Mouse (Mus musculus): ENCODE measurements around the gene Clstn1.

Clstn1 gene

DNA sequence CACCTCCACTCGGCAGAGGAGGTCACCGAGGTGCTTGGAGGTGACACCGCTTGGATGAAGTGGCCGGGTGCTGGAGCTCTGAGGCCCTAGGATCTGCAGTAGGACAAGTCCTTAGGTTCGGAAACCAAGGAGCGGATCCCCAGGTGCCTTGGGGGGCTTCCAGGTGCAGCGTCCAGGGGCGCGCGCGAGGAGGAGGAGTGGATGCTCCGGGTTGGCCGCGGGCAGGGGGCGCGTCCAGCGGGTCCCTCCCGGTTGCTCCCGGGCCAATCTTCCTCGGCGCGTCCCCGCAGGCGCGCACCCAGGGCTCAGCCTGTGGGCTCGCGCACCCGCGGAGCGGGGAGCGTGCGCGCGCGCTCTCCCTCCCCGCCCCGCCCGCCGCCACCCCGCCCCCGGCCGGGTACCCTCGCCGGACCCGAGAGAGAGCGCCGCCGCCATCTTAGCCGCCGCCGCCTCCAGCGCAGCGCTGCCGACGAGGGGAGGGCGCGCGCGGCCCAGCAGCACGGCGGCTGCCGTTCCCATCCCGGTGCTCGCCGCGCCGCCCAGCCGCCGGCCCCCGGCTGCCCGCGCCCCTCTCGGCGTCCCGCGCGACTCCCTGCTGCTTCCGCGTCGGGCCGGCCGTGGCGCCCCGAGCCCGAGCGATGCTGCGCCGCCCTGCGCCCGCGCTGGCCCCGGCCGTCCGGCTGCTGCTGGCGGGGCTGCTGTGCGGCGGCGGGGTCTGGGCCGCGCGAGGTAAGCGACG lies at the start of gene Clstn1:
Gene Clstn1, plus strand, starts transcription at position 425 of the 739 bp plus-strand sequence.
- in situ Hi-C loops (cut with MboI; ENCODE audit: low pct_unique_long_range_greater_than_20kb in 1 of 2, low sequenced_read_pairs in 2 of 2, unreplicated experiment in 1 of 2) = no loop called here

DNA sequence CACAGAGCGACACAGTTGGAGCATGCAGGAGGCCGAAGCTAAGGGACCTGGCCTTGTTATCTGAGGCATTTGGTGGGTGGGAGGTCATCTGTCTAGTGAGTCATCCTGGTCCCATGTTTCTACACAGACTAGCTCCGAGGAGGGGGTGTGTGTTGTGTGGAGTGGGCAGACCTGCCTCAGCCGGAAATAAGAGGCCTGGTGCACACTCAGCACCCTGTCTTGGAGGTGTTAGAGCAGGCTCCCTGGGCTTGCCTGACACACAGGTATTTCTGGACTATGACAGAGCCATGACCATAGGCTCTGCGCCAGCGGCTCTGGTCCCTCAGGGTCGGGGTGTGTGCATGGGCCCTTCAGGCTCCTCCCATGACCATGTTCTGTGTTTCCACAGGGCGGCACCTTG lies 46.8 kb upstream of the Clstn1 start:
- in situ Hi-C loops (cut with MboI; ENCODE audit: low pct_unique_long_range_greater_than_20kb in 1 of 2, low sequenced_read_pairs in 2 of 2, unreplicated experiment in 1 of 2) = no loop called here

DNA sequence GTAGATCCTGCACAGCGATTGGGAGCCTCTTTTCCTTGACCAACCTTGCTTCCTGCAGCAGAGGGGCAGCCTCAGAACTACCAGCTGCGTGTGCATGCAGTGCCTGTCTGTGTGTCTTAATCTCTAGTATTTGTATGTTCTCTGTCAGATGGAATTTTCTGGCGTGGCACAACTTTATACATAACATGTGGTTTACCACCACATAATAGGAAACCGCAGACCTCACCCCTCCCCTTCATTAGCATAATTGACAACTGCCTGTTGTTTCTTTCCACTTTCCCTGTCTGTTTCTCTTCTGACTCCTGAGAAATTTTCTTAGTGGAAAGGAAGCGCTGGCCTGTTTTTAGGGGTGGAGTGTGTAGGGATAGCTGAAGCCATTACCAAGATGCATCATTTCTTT lies 44.3 kb upstream of the Clstn1 start:
- in situ Hi-C loops (cut with MboI; ENCODE audit: low pct_unique_long_range_greater_than_20kb in 1 of 2, low sequenced_read_pairs in 2 of 2, unreplicated experiment in 1 of 2) = loop anchor here in 1 of 2 experiments (10.0 kb wide), 1 partner anchor 397 kb away; no protein-coding TSS in a partner anchor

DNA sequence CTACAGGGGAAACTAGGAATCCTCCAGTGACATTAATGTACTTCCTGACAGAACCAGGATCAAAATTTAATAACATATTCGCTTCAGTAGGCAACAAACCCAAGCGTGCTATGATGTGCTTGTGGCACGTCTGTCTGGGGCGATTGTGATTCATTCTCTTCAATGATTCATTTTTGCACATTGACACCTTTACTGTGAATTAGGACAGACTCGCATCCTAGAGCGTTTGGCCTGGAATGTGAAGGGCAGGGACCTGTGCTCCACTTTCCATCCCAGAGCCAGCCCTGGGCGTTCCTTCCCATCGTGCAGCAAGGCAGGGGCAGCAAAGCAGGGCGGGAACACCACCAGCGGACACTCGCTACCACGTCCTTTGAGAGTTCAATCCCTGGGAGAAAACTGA lies 43.8 kb upstream of the Clstn1 start:
- in situ Hi-C loops (cut with MboI; ENCODE audit: low pct_unique_long_range_greater_than_20kb in 1 of 2, low sequenced_read_pairs in 2 of 2, unreplicated experiment in 1 of 2) = loop anchor here in 1 of 2 experiments (10.0 kb wide), 1 partner anchor 398 kb away; no protein-coding TSS in a partner anchor

DNA sequence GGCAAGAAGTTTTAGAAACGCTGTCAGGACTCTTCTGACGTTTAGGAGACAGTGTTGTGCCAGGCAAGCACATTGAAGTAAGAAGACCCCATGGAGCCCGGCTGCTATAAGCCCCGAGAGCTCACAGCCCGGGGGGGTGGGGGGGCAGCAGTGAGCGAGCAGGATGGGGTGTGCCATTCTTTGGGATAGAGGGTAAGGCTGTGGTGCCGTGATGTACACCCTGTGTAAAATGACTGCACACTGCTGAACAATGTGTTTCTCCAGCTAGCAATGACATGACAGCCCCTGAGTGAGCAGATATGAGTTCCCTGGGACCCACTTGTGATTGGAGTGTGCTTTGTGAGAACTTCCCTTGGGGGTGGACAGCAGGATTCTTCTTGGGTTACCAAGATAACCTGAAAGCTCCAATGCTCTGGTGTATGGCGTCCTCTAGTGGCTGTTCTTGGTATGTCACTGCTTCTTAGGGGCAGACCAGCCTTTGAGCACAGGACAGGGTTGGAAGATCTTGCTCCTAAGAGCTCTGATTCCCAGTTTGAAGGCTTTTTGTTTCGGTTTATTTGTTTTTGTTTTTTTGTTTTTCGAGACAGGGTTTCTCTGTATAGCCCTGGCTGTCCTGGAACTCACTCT lies 43.2 kb upstream of the Clstn1 start:
- in situ Hi-C loops (cut with MboI; ENCODE audit: low pct_unique_long_range_greater_than_20kb in 1 of 2, low sequenced_read_pairs in 2 of 2, unreplicated experiment in 1 of 2) = loop anchor here in 1 of 2 experiments (10.0 kb wide), 1 partner anchor 398 kb away; no protein-coding TSS in a partner anchor

- in situ Hi-C loops (cut with MboI; ENCODE audit: low pct_unique_long_range_greater_than_20kb in 1 of 2, low sequenced_read_pairs in 2 of 2, unreplicated experiment in 1 of 2) = loop anchor here (5.0 to 10.0 kb wide), 4 partner anchors 47 to 400 kb away; partner anchors contain the start of gene Rbp7 (in 1 of the 2)
Measured at GRCm38 (mm10) chr4:149544892-149545291, 41.4 kb upstream of the Clstn1 start.

DNA sequence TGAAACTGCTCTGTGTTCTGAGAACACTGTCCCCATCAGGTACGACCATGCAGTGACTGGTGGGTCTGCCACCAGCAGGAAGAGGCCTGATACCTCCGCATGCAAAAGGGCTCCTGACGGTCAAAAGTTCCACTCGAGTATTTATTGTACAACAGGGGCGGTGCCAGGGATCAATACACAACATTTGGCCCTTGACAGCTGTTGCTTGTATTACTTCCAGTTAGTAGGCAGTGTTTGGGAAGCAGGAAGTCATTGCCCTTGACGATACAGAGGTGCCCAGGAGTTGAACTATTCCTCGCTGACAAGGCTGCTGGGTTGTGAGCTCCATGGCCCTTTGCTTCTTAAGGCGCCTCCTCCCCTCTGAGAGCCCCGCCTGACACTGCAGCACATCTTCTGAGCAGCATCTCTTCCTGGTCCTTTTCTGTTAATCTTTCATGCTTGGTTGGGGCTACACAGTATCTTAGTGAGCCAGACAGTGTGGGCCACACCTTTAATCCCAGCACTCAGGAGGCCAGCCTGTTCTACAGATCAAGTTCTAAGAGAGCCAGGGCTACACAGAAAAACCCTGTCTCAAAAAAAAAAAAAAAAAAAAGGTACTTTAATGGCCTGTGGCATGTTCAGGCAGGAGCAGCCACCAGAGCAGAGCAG lies 39.3 kb upstream of the Clstn1 start:
- in situ Hi-C loops (cut with MboI; ENCODE audit: low pct_unique_long_range_greater_than_20kb in 1 of 2, low sequenced_read_pairs in 2 of 2, unreplicated experiment in 1 of 2) = loop anchor here (5.0 to 10.0 kb wide), 4 partner anchors 45 to 402 kb away; partner anchors contain the start of gene Rbp7 (in 1 of the 2)

DNA sequence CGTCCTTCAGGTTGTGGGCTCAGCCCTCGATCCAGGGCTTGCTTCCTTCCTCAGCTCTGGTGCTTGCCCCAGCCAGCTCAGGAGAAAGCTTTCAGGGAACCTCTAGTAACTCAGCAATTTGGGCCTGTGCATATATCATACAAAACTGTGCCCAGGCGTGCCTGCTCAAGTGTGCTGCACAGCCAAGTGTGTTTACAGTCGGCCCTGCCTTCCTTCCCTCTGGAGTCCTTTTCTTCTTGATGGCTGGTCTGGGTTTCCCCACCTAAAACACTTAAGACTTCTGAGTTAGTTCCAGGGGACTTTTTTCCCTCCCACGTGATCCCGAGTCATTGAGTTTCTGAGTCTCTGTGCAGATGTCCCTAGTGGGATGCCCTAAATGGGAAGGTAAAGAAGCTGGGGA lies 38.7 kb upstream of the Clstn1 start:
- in situ Hi-C loops (cut with MboI; ENCODE audit: low pct_unique_long_range_greater_than_20kb in 1 of 2, low sequenced_read_pairs in 2 of 2, unreplicated experiment in 1 of 2) = loop anchor here (5.0 to 10.0 kb wide), 4 partner anchors 45 to 403 kb away; partner anchors contain the start of gene Rbp7 (in 1 of the 2)

GRCm38 (mm10) chr4:149549221-149549925 lies 36.9 kb upstream of the Clstn1 start:
- in situ Hi-C loops (cut with MboI; ENCODE audit: low pct_unique_long_range_greater_than_20kb in 1 of 2, low sequenced_read_pairs in 2 of 2, unreplicated experiment in 1 of 2) = loop anchor here (5.0 to 10.0 kb wide), 4 partner anchors 43 to 405 kb away; partner anchors contain the start of gene Rbp7 (in 1 of the 2)

GRCm38 (mm10) chr4:149550866-149551265 lies 35.4 kb upstream of the Clstn1 start:
- in situ Hi-C loops (cut with MboI; ENCODE audit: low pct_unique_long_range_greater_than_20kb in 1 of 2, low sequenced_read_pairs in 2 of 2, unreplicated experiment in 1 of 2) = no loop called here

DNA sequence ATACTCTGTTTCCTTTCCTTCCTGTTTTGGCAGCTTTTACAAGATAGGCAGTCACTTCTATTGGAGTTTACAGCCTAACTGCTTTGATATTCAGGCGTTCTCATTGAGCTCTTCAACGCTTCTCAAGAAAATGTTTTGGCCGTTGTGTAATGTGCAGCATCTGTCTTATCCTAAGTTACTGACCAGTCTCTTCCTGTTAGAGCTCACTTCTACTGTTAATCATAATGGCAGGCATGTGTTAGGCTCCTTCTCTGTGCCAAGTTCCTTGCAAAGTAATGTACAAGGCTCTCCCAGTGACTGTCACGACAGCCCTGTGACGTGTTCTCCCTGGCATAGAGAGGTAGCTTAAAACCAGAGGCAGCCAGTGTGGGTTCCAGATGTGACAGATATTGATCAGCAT lies 34.6 kb upstream of the Clstn1 start:
- in situ Hi-C loops (cut with MboI; ENCODE audit: low pct_unique_long_range_greater_than_20kb in 1 of 2, low sequenced_read_pairs in 2 of 2, unreplicated experiment in 1 of 2) = no loop called here

DNA sequence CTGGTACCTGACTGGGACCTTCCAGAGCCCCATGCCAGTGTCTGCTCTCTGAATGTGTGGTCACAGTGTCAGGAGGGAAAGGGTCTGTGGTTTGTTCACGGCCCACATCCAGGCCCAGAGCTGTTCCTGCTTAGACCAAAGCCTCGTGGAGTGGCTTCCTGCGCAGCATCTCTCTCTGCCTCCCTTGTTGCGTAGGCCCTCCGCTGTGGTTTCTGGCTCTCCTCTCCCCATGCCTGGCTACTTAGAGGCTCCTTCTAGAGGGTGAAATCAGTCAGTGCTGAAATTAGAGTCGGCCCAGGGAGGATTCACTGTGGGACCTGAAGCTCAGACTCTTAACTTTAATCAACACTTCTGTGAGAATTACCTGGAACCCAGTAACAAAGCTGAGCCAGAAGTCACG lies 32.4 kb upstream of the Clstn1 start:
- in situ Hi-C loops (cut with MboI; ENCODE audit: low pct_unique_long_range_greater_than_20kb in 1 of 2, low sequenced_read_pairs in 2 of 2, unreplicated experiment in 1 of 2) = no loop called here

DNA sequence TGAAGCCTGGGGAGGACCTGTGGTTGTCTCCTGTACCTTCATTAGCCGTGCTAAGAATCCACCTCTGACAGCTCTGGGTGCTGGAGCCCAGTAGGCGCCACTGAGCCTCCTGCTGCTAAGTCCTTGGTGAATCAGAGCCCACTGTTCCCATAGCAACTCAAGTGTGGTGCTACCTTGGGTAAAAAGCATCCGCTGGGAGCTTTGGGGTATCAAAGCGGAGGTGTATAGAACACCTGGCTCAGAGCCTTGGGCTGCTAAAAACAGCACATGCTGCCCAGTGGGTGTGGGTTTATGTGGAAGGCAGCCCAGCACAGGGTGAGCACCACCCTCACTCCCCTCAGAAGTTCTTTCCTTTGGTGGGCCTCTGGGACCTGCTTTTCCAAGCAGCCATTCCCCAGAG lies 30.2 kb upstream of the Clstn1 start:
- in situ Hi-C loops (cut with MboI; ENCODE audit: low pct_unique_long_range_greater_than_20kb in 1 of 2, low sequenced_read_pairs in 2 of 2, unreplicated experiment in 1 of 2) = no loop called here

- in situ Hi-C loops (cut with MboI; ENCODE audit: low pct_unique_long_range_greater_than_20kb in 1 of 2, low sequenced_read_pairs in 2 of 2, unreplicated experiment in 1 of 2) = no loop called here
Measured at GRCm38 (mm10) chr4:149557905-149558304, 28.4 kb upstream of the Clstn1 start.

GRCm38 (mm10) chr4:149558389-149558788 lies 27.9 kb upstream of the Clstn1 start:
- in situ Hi-C loops (cut with MboI; ENCODE audit: low pct_unique_long_range_greater_than_20kb in 1 of 2, low sequenced_read_pairs in 2 of 2, unreplicated experiment in 1 of 2) = no loop called here

DNA sequence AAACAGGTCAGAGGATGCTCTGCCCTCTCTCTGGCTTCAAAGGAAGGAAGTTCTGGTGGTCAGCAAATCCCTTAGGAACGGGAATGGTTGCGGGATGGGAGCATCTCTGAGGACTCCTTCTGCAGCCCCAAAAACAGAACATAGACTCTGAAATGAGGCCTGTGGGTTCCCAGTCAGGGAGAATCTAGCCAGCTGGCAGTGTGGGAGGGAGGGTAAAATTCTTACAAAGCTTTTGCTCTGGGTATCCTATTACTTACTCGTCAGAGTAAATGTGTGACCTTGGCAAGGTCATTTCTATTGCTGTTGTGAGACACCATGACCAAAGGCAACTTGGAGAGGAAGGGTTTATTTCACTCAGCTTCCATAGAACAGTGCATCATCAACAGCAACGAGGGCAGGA lies 24.9 kb upstream of the Clstn1 start:
- in situ Hi-C loops (cut with MboI; ENCODE audit: low pct_unique_long_range_greater_than_20kb in 1 of 2, low sequenced_read_pairs in 2 of 2, unreplicated experiment in 1 of 2) = no loop called here

DNA sequence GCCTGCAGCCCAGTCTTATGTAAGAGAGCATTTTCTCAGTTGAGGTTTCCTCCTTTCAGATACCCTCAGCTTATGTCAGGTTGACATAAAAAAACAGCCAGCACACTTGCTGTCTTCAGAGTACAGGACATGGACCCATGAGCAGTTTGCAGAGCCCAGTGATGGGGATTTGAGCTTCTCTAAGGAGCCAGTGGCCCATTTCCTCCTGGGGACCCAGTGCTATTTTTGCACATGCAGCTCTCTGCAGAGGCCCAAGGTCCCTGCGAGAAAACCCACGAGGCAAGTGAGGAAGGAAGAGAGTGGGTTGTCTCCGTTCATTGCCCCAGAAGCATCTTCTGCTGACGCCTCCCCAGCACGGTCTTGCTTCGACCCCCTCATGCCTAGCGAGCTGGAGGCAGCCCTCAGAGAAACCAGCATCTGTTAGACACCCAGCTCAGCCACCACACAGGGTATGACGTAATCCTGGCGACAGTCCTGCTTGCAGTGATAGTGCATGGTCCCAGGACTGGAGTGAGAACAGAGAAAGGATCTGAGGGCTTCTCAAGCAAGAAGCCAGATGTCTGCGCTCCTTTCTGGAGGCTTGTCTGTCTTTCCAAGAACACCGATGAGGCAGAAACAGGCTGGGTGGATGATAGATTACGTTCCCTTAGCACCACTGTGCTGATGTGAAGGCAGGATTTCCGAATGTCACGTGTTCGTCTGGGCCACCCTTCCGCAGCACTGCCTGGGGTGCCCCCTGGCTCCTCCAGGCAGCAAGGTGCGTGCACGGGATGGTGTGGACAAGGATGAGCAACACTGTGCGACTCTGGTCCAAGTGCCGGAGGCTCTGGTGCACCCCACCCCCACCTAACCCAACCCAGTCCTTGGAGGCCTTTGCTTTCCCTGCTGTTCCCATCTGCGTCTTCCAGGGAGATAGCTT lies 24.0 kb upstream of the Clstn1 start:
- in situ Hi-C loops (cut with MboI; ENCODE audit: low pct_unique_long_range_greater_than_20kb in 1 of 2, low sequenced_read_pairs in 2 of 2, unreplicated experiment in 1 of 2) = no loop called here

Data from mouse embryonic stem cell (cell line).